Mouse (Mus musculus) neural tube, embryonic 10.5 days (tissue): ENCODE results near the gene Adamts18.

ENCODE experiments used
- DNase-seq: peaks from one replicate; pipeline ENCODE4 v3.0.0-alpha.2; 2017; ENCODE audit warnings: low spot score; ENCODE audit errors: extremely low spot score

The Adamts18 gene

DNA sequence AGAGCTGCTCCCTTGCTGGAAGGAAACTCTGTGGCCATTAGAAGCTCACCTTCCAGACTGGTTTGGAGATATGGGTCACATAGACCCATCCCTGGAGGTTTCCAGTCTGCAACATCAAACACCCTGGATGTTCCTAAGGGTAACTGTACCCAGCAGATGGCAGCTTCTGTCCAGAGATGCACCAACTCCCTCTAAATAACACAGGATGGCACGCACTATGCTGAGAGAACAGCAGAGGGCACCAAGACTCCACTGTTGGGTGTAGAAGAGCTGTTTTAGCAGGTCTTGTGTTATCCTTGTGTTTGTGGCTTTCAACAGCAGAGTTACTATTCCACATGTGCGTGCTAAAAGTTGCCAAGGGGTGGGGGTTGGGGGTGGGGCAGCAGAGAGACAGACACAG, 184.0 kb downstream of the Adamts18 start:
- DNase-seq = peak; percentile 84

- no peak for DNase-seq
These were observed 188.4 kb downstream of the Adamts18 start for GRCm38 (mm10) chr8:113660128-113660527.

- no peak for DNase-seq
These were observed 191.7 kb downstream of the Adamts18 start for GRCm38 (mm10) chr8:113656681-113657298.

DNA sequence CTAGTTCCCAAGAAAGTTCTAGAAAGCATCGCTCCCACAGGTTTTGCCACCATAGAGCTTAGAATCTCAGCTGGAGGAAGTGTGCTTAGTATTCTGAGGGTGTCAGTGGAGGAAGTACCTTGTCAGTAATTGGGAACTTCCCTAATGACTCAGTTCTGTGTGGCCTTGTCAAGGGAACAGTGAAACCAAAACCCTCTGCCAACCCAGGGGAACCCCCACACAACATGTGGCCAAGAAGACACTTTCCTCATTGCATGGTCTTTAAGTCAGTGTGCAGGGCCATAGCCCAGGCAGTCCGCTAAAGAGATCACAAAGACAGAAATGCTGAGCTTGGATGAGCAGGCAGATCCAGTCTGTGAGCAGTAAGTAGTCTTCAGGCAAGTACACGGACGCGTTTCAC, 192.4 kb downstream of the Adamts18 start:
- DNase-seq = no peak

DNA sequence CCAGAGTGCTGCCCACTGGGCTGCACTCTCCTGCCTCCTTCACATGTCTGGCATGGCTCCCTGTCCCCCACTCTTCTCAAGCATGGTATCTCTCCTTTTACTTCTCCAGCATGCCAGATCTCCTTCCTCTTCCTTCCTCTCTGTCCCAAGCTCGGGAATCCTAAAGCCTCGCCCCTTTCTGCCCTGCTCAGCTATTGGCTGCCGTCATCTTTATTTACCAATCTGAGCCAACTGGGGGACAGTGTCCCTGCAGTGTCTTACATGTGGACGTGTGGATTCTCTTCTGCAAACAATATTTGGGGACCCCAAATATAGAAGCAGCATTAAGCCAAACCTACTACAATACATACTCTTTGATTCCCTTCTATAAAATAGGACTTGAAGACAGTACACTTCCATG, 195.4 kb downstream of the Adamts18 start:
- no peak for DNase-seq

- no peak for DNase-seq
These were observed 196.1 kb downstream of the Adamts18 start for GRCm38 (mm10) chr8:113652450-113652849.
